Mouse (Mus musculus): ENCODE data around the gene Olfr354. TPM values are rescaled to one million over a fixed set of nuclear protein-coding genes. Genes with fewer than 3 reads are reported as not detected.

The Olfr354 gene
- not detected for total RNA-seq (2021)

GRCm38 (mm10) chr2:36905380-36905779, at the start of gene Olfr354:
Gene Olfr354, plus strand, starts transcription at chr2:36905680.
- no peak for DNase-seq

- DNase-seq = no peak
Observed at GRCm38 (mm10) chr2:36862560-36862959, 42.9 kb upstream of the Olfr354 start, which contains the start of gene Olfr351. Gene Olfr351, minus strand, starts transcription at chr2:36862660.

GRCm38 (mm10) chr2:36868160-36868559, 37.3 kb upstream of the Olfr354 start, which contains the start of gene Olfr352:
Gene Olfr352, plus strand, starts transcription at chr2:36868460.
- DNase-seq = no peak

GRCm38 (mm10) chr2:36892836-36893235, 12.6 kb upstream of the Olfr354 start, which contains the start of gene Olfr353:
Gene Olfr353, minus strand, starts transcription at chr2:36892936.
- DNase-seq = no peak

GRCm38 (mm10) chr2:36897114-36897513, 8.4 kb upstream of the Olfr354 start:
- DNase-seq = no peak

- DNase-seq = no peak
Observed at GRCm38 (mm10) chr2:36928797-36929196, 23.3 kb downstream of the Olfr354 start, which contains the start of gene Olfr355. Gene Olfr355, minus strand, starts transcription at chr2:36928897.

GRCm38 (mm10) chr2:36936821-36937220, 31.3 kb downstream of the Olfr354 start, which contains the start of gene Olfr356:
Gene Olfr356, plus strand, starts transcription at chr2:36937121.
- DNase-seq = no peak

Other genes starting within 250 kb of the Olfr354 start
- gene Olfr346, start 219.9 kb upstream of the Olfr354 start, total RNA-seq (2021) = not detected
- gene Olfr347, start 173.8 kb upstream of the Olfr354 start, total RNA-seq (2021) = not detected
- not detected for gene Olfr348, start 121.4 kb upstream of the Olfr354 start, total RNA-seq (2021)
- gene Olfr50, start 115.1 kb upstream of the Olfr354 start, total RNA-seq (2021) = not detected
- not detected for gene Olfr3, start 88.6 kb upstream of the Olfr354 start, total RNA-seq (2021)
- not detected for gene Olfr350, start 59.4 kb upstream of the Olfr354 start, total RNA-seq (2021)
- gene Olfr351, start 43.0 kb upstream of the Olfr354 start, total RNA-seq (2021) = not detected
- not detected for gene Olfr352, start 37.2 kb upstream of the Olfr354 start, total RNA-seq (2021)
- not detected for gene Olfr353, start 12.7 kb upstream of the Olfr354 start, total RNA-seq (2021)
- not detected for gene Olfr355, start 23.2 kb downstream of the Olfr354 start, total RNA-seq (2021)
- gene Olfr356, start 31.4 kb downstream of the Olfr354 start, total RNA-seq (2021) = not detected
- not detected for gene Olfr357, start 88.1 kb downstream of the Olfr354 start, total RNA-seq (2021)
- not detected for gene Olfr358, start 103.7 kb downstream of the Olfr354 start, total RNA-seq (2021)
- gene Olfr360, start 160.1 kb downstream of the Olfr354 start, total RNA-seq (2021) = not detected
- not detected for gene Olfr361, start 183.6 kb downstream of the Olfr354 start, total RNA-seq (2021)
- gene Olfr362, start 212.2 kb downstream of the Olfr354 start, total RNA-seq (2021) = not detected
- gene Olfr364-ps1, start 233.6 kb downstream of the Olfr354 start, total RNA-seq (2021) = not detected